Mouse (Mus musculus) hindbrain, embryonic 15.5 days (tissue): ENCODE data around the gene Ap1m1. TPM values are rescaled to one million over a fixed set of nuclear protein-coding genes. Genes with fewer than 3 reads are reported as not detected.

ENCODE experiments used
- ATAC-seq: fragments of 200-750 bp; cut with Nextera tagmentation; 2 replicates; pipeline ENCODE4 v1.8.0; 2017; ENCODE audit warnings: low read depth, moderate number of reproducible peaks, moderate TSS enrichment; ENCODE audit not compliant: low FRiP score
- H3K27ac ChIP-seq: fragments of 300-500 bp; sonication (generic); replicated peaks from 2 replicates; pipeline ENCODE4 v1.5.1; 2015; ENCODE audit warnings: mild to moderate bottlenecking, inconsistent platforms
- H3K27me3 ChIP-seq: fragments of 300-500 bp; sonication (generic); 2 replicates; pipeline ENCODE4 v1.6.1; 2015; ENCODE audit warnings: control low read depth, inconsistent platforms
- H3K36me3 ChIP-seq: fragments of 300-500 bp; sonication (generic); 2 replicates; pipeline ENCODE4 v1.6.1; 2015; ENCODE audit warnings: control low read depth, inconsistent platforms
- H3K4me1 ChIP-seq: fragments of 300-500 bp; sonication (generic); replicated peaks from 2 replicates; pipeline ENCODE4 v1.6.1; 2015; ENCODE audit warnings: control low read depth, inconsistent platforms
- H3K4me2 ChIP-seq: fragments of 300-500 bp; sonication (generic); 2 replicates; pipeline ENCODE4 v1.6.1; 2015; ENCODE audit warnings: moderate library complexity, mild to moderate bottlenecking, inconsistent platforms
- H3K4me3 ChIP-seq: fragments of 300-500 bp; sonication (generic); 2 replicates; pipeline ENCODE4 v1.5.1; 2015; ENCODE audit warnings: mild to moderate bottlenecking, inconsistent platforms
- H3K9ac ChIP-seq: fragments of 300-500 bp; sonication (generic); 2 replicates; pipeline ENCODE4 v1.6.1; 2015; ENCODE audit warnings: inconsistent platforms
- H3K9me3 ChIP-seq: fragments of 300-500 bp; sonication (generic); 2 replicates; pipeline ENCODE4 v1.6.1; 2016; ENCODE audit warnings: control low read depth, inconsistent platforms
- WGBS: fragments of 180-500 bp; shearing (Covaris S2); methylation state at CpG from one replicate; pipeline ENCODE4 v1.1.7; 2015; 5-methylcytosine and 5-hydroxymethylcytosine counted together
- polyA plus RNA-seq: library from polyadenylated mRNA; unstranded; fragments of >200 nt; fragmentation: Nextera tagmentation; extraction: Ambion mirVana; gene quantifications from 2 replicates; pipeline ENCODE4 v1.2.1, GENCODE M21; 2015

Ap1m1 gene
- polyA plus RNA-seq, 1 experiment from 2014 or later = 278 TPM

- Histone ChIP-seq H3K36me3 (no peaks in the 10 kb centered on the region), H3K9me3 (no peaks in the 10 kb centered on the region), H3K27me3 (no peaks in the 10 kb centered on the region), H3K4me2 (no peak overlapping the region), H3K4me1 (no peaks in the 10 kb centered on the region; the same call in 1 of the 2 replicates), H3K27ac (no peak overlapping the region), H3K4me3 (no peak overlapping the region), H3K9ac (no peak overlapping the region)
- 95% methylated on average over 1 of the region's 1 CpGs for WGBS
- no peak for ATAC-seq
Observed at GRCm38 (mm10) chr8:72298928-72299327, 59.1 kb downstream of the Ap1m1 start.

GRCm38 (mm10) chr8:72300654-72301400, 61.0 kb downstream of the Ap1m1 start:
- Histone ChIP-seq H3K27me3 (no peaks in the 10 kb centered on the region), H3K4me3 (no peak overlapping the region), H3K9ac (no peak overlapping the region), H3K36me3 (no peaks in the 10 kb centered on the region), H3K4me2 (no peak overlapping the region), H3K4me1 (no peaks in the 10 kb centered on the region; the same call in 1 of the 2 replicates), H3K9me3 (no peaks in the 10 kb centered on the region), H3K27ac (no peak overlapping the region)
- WGBS = 82% methylated on average over 9 of the region's 9 CpGs
- ATAC-seq = no peak

- Histone ChIP-seq H3K9ac (no peak overlapping the region), H3K4me2 (no peak overlapping the region), H3K36me3 (no peaks in the 10 kb centered on the region), H3K27me3 (no peaks in the 10 kb centered on the region), H3K27ac (no peak overlapping the region), H3K4me1 (no peaks in the 10 kb centered on the region), H3K9me3 (no peaks in the 10 kb centered on the region), H3K4me3 (no peak overlapping the region)
- no peak for ATAC-seq
- 86% methylated on average over 5 of the region's 5 CpGs for WGBS
Observed at GRCm38 (mm10) chr8:72301497-72301896, 61.7 kb downstream of the Ap1m1 start.

DNA sequence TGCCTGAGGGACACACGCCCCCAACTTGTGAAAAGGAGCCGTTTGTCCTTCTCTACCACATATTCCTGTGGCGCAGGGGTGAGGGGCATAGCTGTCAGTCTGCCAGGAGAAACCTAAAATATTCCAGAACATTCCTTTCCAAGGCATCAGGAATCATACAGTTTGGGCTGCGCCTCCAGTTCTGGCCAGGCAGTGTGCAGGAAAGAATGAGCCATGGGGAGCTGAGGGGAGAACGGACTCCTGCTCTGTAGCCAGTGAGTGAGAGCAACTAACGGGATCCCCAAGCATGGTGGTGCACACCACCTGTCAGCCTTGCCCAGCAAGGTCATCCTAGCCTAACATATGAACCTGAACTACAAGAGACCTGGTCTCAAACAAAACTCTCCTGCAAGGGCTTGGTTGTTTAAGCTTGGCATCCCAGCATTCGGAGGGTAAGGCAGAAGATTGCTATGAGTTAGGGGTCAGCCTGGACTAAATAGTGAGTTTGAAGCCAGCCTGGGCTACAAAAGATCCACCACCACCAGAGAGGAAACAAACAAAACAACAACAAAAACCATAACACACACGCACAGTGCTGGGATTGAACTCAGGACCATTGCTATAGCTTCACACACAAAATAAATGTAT, 63.3 kb downstream of the Ap1m1 start:
- 76% methylated on average over 8 of the region's 8 CpGs for WGBS
- Histone ChIP-seq H3K27me3 (no peaks in the 10 kb centered on the region), H3K4me3 (no peak overlapping the region), H3K4me1 (no peaks in the 10 kb centered on the region), H3K9ac (no peak overlapping the region), H3K27ac (no peak overlapping the region), H3K4me2 (no peak overlapping the region), H3K9me3 (no peaks in the 10 kb centered on the region), H3K36me3 (no peaks in the 10 kb centered on the region)
- ATAC-seq = no peak

- no peak for ATAC-seq
- H3K4me2 ChIP-seq = no peak overlapping the region
- 67% methylated on average over 8 of the region's 8 CpGs for WGBS
- no peak overlapping the region for H3K27ac ChIP-seq
- no peaks in the 10 kb centered on the region for H3K36me3 ChIP-seq
- no peak overlapping the region for H3K9ac ChIP-seq
- H3K4me1 ChIP-seq = no peaks in the 10 kb centered on the region
- no peak overlapping the region for H3K4me3 ChIP-seq
- H3K27me3 ChIP-seq = no peaks in the 10 kb centered on the region
- no peaks in the 10 kb centered on the region for H3K9me3 ChIP-seq
Observed at GRCm38 (mm10) chr8:72303633-72304032, 63.8 kb downstream of the Ap1m1 start.

GRCm38 (mm10) chr8:72305210-72305905, 65.5 kb downstream of the Ap1m1 start, which contains the start of gene Gm10282:
Gene Gm10282 (minus strand): TSS chr8:72305260.
- no peak within 1 kb of the TSS for H3K9ac ChIP-seq
- H3K4me2 ChIP-seq = no peak within 1 kb of the TSS
- H3K27me3 ChIP-seq = no peaks in the 10 kb centered on the region
- no peak for ATAC-seq
- H3K4me1 ChIP-seq = no peaks in the 10 kb centered on the region
- WGBS = 80% methylated on average over 16 of the region's 16 CpGs
- no peaks in the 10 kb centered on the region for H3K9me3 ChIP-seq
- H3K4me3 ChIP-seq = no peak within 1 kb of the TSS
- no peaks in the 10 kb centered on the region for H3K36me3 ChIP-seq
- no peak within 1 kb of the TSS for H3K27ac ChIP-seq

GRCm38 (mm10) chr8:72306913-72307312, 67.1 kb downstream of the Ap1m1 start:
- H3K27me3 ChIP-seq = no peaks in the 10 kb centered on the region
- no peaks in the 10 kb centered on the region for H3K4me1 ChIP-seq
- no peaks in the 10 kb centered on the region for H3K36me3 ChIP-seq
- 90% methylated on average over 5 of the region's 5 CpGs for WGBS
- H3K9me3 ChIP-seq = no peaks in the 10 kb centered on the region
- no peak overlapping the region for H3K4me3 ChIP-seq
- no peak overlapping the region for H3K27ac ChIP-seq
- no peak for ATAC-seq
- no peak overlapping the region for H3K9ac ChIP-seq
- H3K4me2 ChIP-seq = no peak overlapping the region

Other genes with a start within 250 kb of the Ap1m1 start
- 0.40 and 1.1 TPM in 2 replicates for gene Cyp4f18, start 230.4 kb upstream of the Ap1m1 start, polyA plus RNA-seq
- gene Olfr372, start 198.8 kb upstream of the Ap1m1 start, polyA plus RNA-seq = 0.04 TPM in 1 of 2 replicates, not detected in the other
- gene Olfr373, start 156.8 kb upstream of the Ap1m1 start, polyA plus RNA-seq = not detected in 2 replicates
- 0.07 TPM in 1 of 2 replicates, not detected in the other for gene Olfr374, start 133.0 kb upstream of the Ap1m1 start, polyA plus RNA-seq
- gene Tpm4, start 105.0 kb upstream of the Ap1m1 start, polyA plus RNA-seq = 187 and 202 TPM in 2 replicates
- 84.2 and 85.7 TPM in 2 replicates for gene Rab8a, start 78.8 kb upstream of the Ap1m1 start, polyA plus RNA-seq
- not detected in 2 replicates for gene Hsh2d, start 50.4 kb upstream of the Ap1m1 start, polyA plus RNA-seq
- not detected in 2 replicates for gene Cib3, start 27.2 kb upstream of the Ap1m1 start, polyA plus RNA-seq
- not detected in 2 replicates for gene Gm11034, start 26.4 kb upstream of the Ap1m1 start, polyA plus RNA-seq
- 91.8 and 97.1 TPM in 2 replicates for gene Fam32a, start 20.3 kb upstream of the Ap1m1 start, polyA plus RNA-seq
- 9.8 and 12.5 TPM in 2 replicates for gene Gm10282, start 65.2 kb downstream of the Ap1m1 start, polyA plus RNA-seq
- gene Klf2, start 79.0 kb downstream of the Ap1m1 start, polyA plus RNA-seq = 6.4 and 6.9 TPM in 2 replicates
- 55.9 and 58.5 TPM in 2 replicates for gene Eps15l1, start 181.4 kb downstream of the Ap1m1 start, polyA plus RNA-seq
- 0.85 and 1.5 TPM in 2 replicates for gene Calr3, start 203.9 kb downstream of the Ap1m1 start, polyA plus RNA-seq
- gene 1700030K09Rik, start 203.9 kb downstream of the Ap1m1 start, polyA plus RNA-seq = 16.5 and 17.0 TPM in 2 replicates
- gene Cherp, start 235.2 kb downstream of the Ap1m1 start, polyA plus RNA-seq = 44.5 and 59.8 TPM in 2 replicates